Mouse (Mus musculus) cortical plate, adult 2 months (tissue): Measurements from ENCODE around the gene Gm45062. TPM values are rescaled to one million over a fixed set of nuclear protein-coding genes. Genes with fewer than 3 reads are reported as not detected.

ENCODE experiments used
- H3K27ac ChIP-seq: fragments of 200-500 bp; 2 replicates; pipeline ENCODE4 v1.5.1; 2012; ENCODE audit warnings: low read length, control low read depth, inconsistent platforms; ENCODE audit not compliant: insufficient read depth
- H3K4me1 ChIP-seq: fragments of 200-500 bp; 2 replicates; pipeline ENCODE4 v1.6.1; 2011; ENCODE audit warnings: low read length; ENCODE audit not compliant: control insufficient read depth, insufficient read depth
- H3K4me3 ChIP-seq: fragments of 200-500 bp; 2 replicates; pipeline ENCODE4 v1.5.1; 2011; ENCODE audit warnings: mild to moderate bottlenecking, low read length, control low read depth; ENCODE audit not compliant: insufficient read depth
- CTCF ChIP-seq: fragments of 200-500 bp; IDR thresholded peaks from 2 replicates; pipeline ENCODE4 v1.5.1; 2011; ENCODE audit warnings: mild to moderate bottlenecking, control low read depth, low read length; ENCODE audit not compliant: insufficient read depth; ENCODE audit errors: extremely low read depth
- POLR2A ChIP-seq: fragments of 200-500 bp; IDR thresholded peaks from 2 replicates; pipeline ENCODE4 v1.6.1; 2011; ENCODE audit warnings: mild to moderate bottlenecking, low read length, control low read depth; ENCODE audit not compliant: insufficient read depth; ENCODE audit errors: extremely low read depth
- polyA plus RNA-seq: library from polyadenylated mRNA; depleted of rRNA; stranded (reverse); fragments of >200 nt; gene quantifications from 2 replicates; pipeline ENCODE4 v1.2.3, GENCODE M21; 2012

The Gm45062 gene
- polyA plus RNA-seq, 1 experiment, result 21.9 TPM

- no peak overlapping the region for H3K4me3 ChIP-seq
- no peaks in the 10 kb centered on the region for H3K4me1 ChIP-seq
- no peak overlapping the region for H3K27ac ChIP-seq
- TF ChIP-seq POLR2A, result no peak
- no peak for TF ChIP-seq CTCF
These were observed 236.6 kb downstream of the Gm45062 start for GRCm38 (mm10) chr6:8495827-8496222.

GRCm38 (mm10) chr6:8497234-8497867, 238.1 kb downstream of the Gm45062 start:
- TF ChIP-seq CTCF, result no peak
- TF ChIP-seq POLR2A, result no peak
- H3K4me1 ChIP-seq, result no peaks in the 10 kb centered on the region
- no peak overlapping the region for H3K27ac ChIP-seq
- H3K4me3 ChIP-seq, result no peak overlapping the region

GRCm38 (mm10) chr6:8497868-8498257, 238.6 kb downstream of the Gm45062 start:
- Histone ChIP-seq H3K27ac (no peak overlapping the region), H3K4me3 (no peak overlapping the region), H3K4me1 (no peaks in the 10 kb centered on the region)
- TF ChIP-seq POLR2A (no peak), CTCF (no peak)

- no peak overlapping the region for H3K27ac ChIP-seq
- H3K4me3 ChIP-seq, result no peak overlapping the region
- no peak for TF ChIP-seq CTCF
- no peak for TF ChIP-seq POLR2A
- H3K4me1 ChIP-seq, result no peaks in the 10 kb centered on the region
These were observed 239.7 kb downstream of the Gm45062 start for GRCm38 (mm10) chr6:8498961-8499360.

GRCm38 (mm10) chr6:8503953-8504352, 244.7 kb downstream of the Gm45062 start:
- TF ChIP-seq CTCF, result no peak
- TF ChIP-seq POLR2A, result no peak
- H3K27ac ChIP-seq, result no peak overlapping the region
- no peak overlapping the region for H3K4me3 ChIP-seq
- no peaks in the 10 kb centered on the region for H3K4me1 ChIP-seq

GRCm38 (mm10) chr6:8504521-8505228, 245.4 kb downstream of the Gm45062 start:
- H3K27ac ChIP-seq, result no peak overlapping the region
- H3K4me3 ChIP-seq, result no peak overlapping the region
- H3K4me1 ChIP-seq, result no peaks in the 10 kb centered on the region
- no peak for TF ChIP-seq POLR2A
- no peak for TF ChIP-seq CTCF

- no peak overlapping the region for H3K27ac ChIP-seq
- TF ChIP-seq POLR2A, result no peak
- no peak for TF ChIP-seq CTCF
- H3K4me1 ChIP-seq, result no peaks in the 10 kb centered on the region
- H3K4me3 ChIP-seq, result no peak overlapping the region
These were observed 247.4 kb downstream of the Gm45062 start for GRCm38 (mm10) chr6:8506631-8507030.

GRCm38 (mm10) chr6:8508883-8509536, 249.8 kb downstream of the Gm45062 start:
- H3K4me1 ChIP-seq, result no peaks in the 10 kb centered on the region
- H3K4me3 ChIP-seq, result peak overlapping the region; percentile 61
- peak; percentile 51 for TF ChIP-seq POLR2A
- TF ChIP-seq CTCF, result no peak
- peak overlapping the region; percentile 100 for H3K27ac ChIP-seq

- peak within 1 kb of the TSS; percentile 61 for H3K4me3 ChIP-seq
- no peaks in the 10 kb centered on the region for H3K4me1 ChIP-seq
- TF ChIP-seq POLR2A, result no peak
- TF ChIP-seq CTCF, result no peak
- H3K27ac ChIP-seq, result peak within 1 kb of the TSS; percentile 100
These were observed 250.3 kb downstream of the Gm45062 start, which contains the start of gene Glcci1 for GRCm38 (mm10) chr6:8509551-8509950. Gene Glcci1 (plus strand): TSS chr6:8509600.
